In the genomic region with DNA sequence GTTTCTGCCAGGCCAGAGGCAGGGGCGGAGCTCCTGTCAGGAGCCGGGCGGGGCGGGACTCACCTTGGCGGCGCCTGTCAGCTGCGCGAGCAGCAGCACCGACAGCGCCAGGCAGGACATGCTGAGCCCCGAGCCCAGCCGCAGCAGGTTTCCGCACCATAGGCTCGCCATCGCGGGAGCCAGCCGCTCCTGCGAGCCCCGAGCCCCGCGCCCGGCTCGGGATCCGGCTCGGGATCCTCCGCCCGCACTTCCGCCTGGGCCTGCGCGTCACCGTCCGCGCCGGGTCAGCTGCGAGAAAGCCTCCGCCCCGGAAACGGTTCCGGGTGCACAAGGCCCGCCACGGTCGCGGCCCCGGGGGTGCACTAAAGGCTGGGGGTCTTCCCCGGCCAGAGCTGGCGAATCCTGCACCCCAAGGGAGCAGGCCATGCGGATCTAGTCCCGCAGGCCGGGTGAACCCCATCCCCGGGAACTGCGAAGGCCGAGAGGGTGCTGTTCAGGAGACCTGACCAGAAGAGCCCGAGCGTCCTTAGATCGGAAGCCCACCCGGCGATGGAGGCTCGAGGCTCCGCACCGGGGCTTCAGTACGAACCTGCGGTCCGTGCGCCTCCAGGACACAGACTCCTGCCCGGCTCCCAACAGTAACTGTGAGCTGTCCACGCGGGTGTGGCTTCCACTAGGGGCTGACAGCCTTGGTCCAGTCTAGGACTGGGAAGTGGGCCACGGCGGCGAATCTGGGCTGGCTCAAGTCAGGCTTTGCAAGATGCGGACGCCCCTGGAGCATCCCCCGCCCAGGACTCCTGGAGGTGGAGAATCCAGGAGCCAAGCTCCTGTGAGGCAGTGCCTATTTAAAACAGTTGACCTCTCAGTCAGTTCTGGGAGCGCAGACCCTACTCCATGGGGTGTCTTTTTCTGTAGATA, we compare ENCODE assay signal across 8 mouse cellular contexts. TPM values are rescaled to one million over a fixed set of nuclear protein-coding genes. Genes with fewer than 3 reads are reported as not detected.
A peak's percentile ranks its signal among the peaks of the same experiment; 100 is the strongest.
DNase-seq lines count a peak whose midpoint lies in the region; ATAC-seq and TF ChIP-seq lines count a peak whose summit lies in the region.

A gene (minus strand): TSS at position 868 of the 918 bp plus-strand sequence.

- TF ChIP-seq CTCF in lung, adult 2 months (IDR thresholded peaks at IDR 0.05; ENCODE audit: insufficient read depth, low read length), result no peak

- ATAC-seq in forebrain, embryonic 15.5 days (replicated peaks), result peak; percentile 91
- ATAC-seq in neural tube, embryonic 15.5 days (ENCODE audit: low FRiP score), result peak; percentile 93

- under 1% methylated on average over 72 of the region's 74 CpGs for WGBS in forebrain, embryonic 15.5 days
- under 1% methylated on average over 74 of the region's 74 CpGs for WGBS in lung, adult 2 months
- under 1% methylated on average over 74 of the region's 74 CpGs for WGBS in neural tube, embryonic 15.5 days

- peak within 1 kb of the TSS; percentile 89 for H3K4me3 ChIP-seq in forebrain, embryonic 15.5 days
- H3K4me3 ChIP-seq in lung, adult 2 months (replicated peaks; ENCODE audit: extremely low read depth, low read depth, low read length), result peak within 1 kb of the TSS; percentile 95
- H3K4me3 ChIP-seq in neural tube, embryonic 15.5 days (replicated peaks), result peak within 1 kb of the TSS; percentile 63

- H3K9ac ChIP-seq in forebrain, embryonic 15.5 days (replicated peaks), result peak within 1 kb of the TSS; percentile 83
- H3K9ac ChIP-seq in neural tube, embryonic 15.5 days (replicated peaks), result peak within 1 kb of the TSS; percentile 75

- no peaks in the 10 kb centered on the region for H3K36me3 ChIP-seq in forebrain, embryonic 15.5 days
- H3K36me3 ChIP-seq in neural tube, embryonic 15.5 days, result peaks cover 7% of the 10 kb centered on the region; the same call in 1 of the 2 replicates

- no peaks in the 10 kb centered on the region for H3K9me3 ChIP-seq in forebrain, embryonic 15.5 days
- no peaks in the 10 kb centered on the region for H3K9me3 ChIP-seq in neural tube, embryonic 15.5 days (replicated peaks)

- H3K4me2 ChIP-seq in forebrain, embryonic 15.5 days (replicated peaks), result peak within 1 kb of the TSS; percentile 86
- H3K4me2 ChIP-seq in neural tube, embryonic 15.5 days, result peak within 1 kb of the TSS; percentile 85

- H3K4me1 ChIP-seq in forebrain, embryonic 15.5 days, result peaks cover 27% of the 10 kb centered on the region
- H3K4me1 ChIP-seq in lung, adult 2 months (ENCODE audit: control insufficient read depth, insufficient read depth, low read length), result peaks cover 7% of the 10 kb centered on the region
- H3K4me1 ChIP-seq in neural tube, embryonic 15.5 days, result peaks cover 33% of the 10 kb centered on the region

- H3K27ac ChIP-seq in forebrain, embryonic 15.5 days (replicated peaks), result peak within 1 kb of the TSS; percentile 77
- H3K27ac ChIP-seq in neural tube, embryonic 15.5 days (replicated peaks), result peak within 1 kb of the TSS; percentile 85

- TF ChIP-seq POLR2A in lung, adult 2 months (IDR thresholded peaks at IDR 0.05; ENCODE audit: borderline replicate concordance, extremely low read depth, low read depth, low read length), result peak; percentile 62

- H3K27me3 ChIP-seq in forebrain, embryonic 15.5 days, result no peaks in the 10 kb centered on the region
- H3K27me3 ChIP-seq in neural tube, embryonic 15.5 days (replicated peaks), result no peaks in the 10 kb centered on the region

- intact Hi-C loops in heart, postnatal 14 days (cut with DNase I), result no loop called here

- peak; percentile 16 for DNase-seq in ES-CJ7 (ENCODE audit: low read depth, low spot score)
- peak; percentile 68 for DNase-seq in cerebellum, adult 11 months
- DNase-seq in heart, postnatal 14 days, result peak; percentile 84 to 87
- DNase-seq in layer of hippocampus, adult 18-20 months (ENCODE audit: low spot score in 2 of 2), result peak; percentile 77 to 85
- DNase-seq in lung, adult 2 months, result peak; percentile 88
- peak; percentile 83 for DNase-seq in testis, postnatal 10 days (ENCODE audit: low spot score)

RNA-seq across cellular contexts. Expression of the gene that starts here (rescaled TPM):
- polyA plus RNA-seq in forebrain, embryonic 15.5 days (2015; fragmentation: Nextera tagmentation; extraction: Ambion mirVana), result 91.7 and 95.2 TPM in 2 replicates
- total RNA-seq in heart, postnatal 14 days (2021), result 10 to 100 TPM; 32.3 to 33.7 TPM
- 100 to 1,000 TPM; 102 to 104 TPM for total RNA-seq in layer of hippocampus, adult 18-20 months (2021)
- 45.4 and 60.4 TPM in 2 replicates for polyA plus RNA-seq in lung, adult 2 months (2012; rRNA removed)
- 125 and 134 TPM in 2 replicates for polyA plus RNA-seq in neural tube, embryonic 15.5 days (2015; fragmentation: Nextera tagmentation; extraction: Ambion mirVana)

Comparison
In these comparisons a context has a peak if more than half of its experiments do, and no peak if none do; other contexts are left out.
1. Peak in every context shown above with its lines: DNase-seq, ATAC-seq, H3K4me3 ChIP-seq and H3K27ac ChIP-seq.
2. DNase-seq: peak in every context shown above with its lines; median percentile 88 in lung, adult 2 months; 86 in heart, postnatal 14 days; 83 in testis, postnatal 10 days; 81 in layer of hippocampus, adult 18-20 months; 68 in cerebellum, adult 11 months; 16 in ES-CJ7.